Mouse (Mus musculus) E14TG2a.4 (cell line): ENCODE measurements at regions not wholly inside any gene's neighbourhood (a gene's known extent, or its start where the extent isn't known, plus 50 kb on each side); places are given as distances from the start of the nearest gene placed in this dataset.

Experiments used
- CTCF ChIP-seq: conservative IDR thresholded peaks from 2 replicates; pipeline ENCODE4 v1.5.1; 2014; ENCODE audit warnings: low read length
- NANOG ChIP-seq: IDR thresholded peaks from 2 replicates; pipeline ENCODE4 v1.6.1; 2014; ENCODE audit warnings: borderline replicate concordance, low read length, mixed read lengths
- POU5F1 ChIP-seq: IDR thresholded peaks from 2 replicates; pipeline ENCODE4 v1.6.1; 2014; ENCODE audit warnings: low read length, borderline replicate concordance

DNA sequence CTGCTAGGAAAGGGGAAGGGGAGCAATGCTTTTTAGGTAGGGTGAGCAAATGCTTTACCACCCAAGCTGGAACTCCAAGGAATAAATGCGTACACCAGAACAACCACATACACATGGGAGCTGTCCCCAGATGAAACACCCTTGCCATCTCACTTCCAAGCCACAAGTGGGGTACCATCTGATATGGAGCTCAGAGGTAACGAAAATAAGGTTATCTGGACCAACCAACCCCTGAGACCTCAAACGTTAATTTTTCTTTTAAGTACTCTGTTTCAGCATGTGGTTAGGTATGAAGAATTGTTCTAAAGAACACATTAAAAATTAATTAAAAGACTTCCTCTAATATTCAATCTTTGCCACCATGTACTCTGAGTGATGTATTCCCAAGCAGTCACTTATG is 121.5 kb downstream of the Rybp start:
- no peak for TF ChIP-seq CTCF
- no peak for TF ChIP-seq NANOG
- TF ChIP-seq POU5F1 = no peak
